Mouse (Mus musculus): ENCODE measurements around the gene Als2cl.

Gene Als2cl

GRCm38 (mm10) chr9:110880772-110881171 is 1.1 kb downstream of the Als2cl start:
- no peak for DNase-seq (ENCODE audit: low spot score)

- DNase-seq (ENCODE audit: low spot score), result no peak
Measured at GRCm38 (mm10) chr9:110881953-110882352, 2.3 kb downstream of the Als2cl start.

GRCm38 (mm10) chr9:110887388-110888303 is 8.0 kb downstream of the Als2cl start:
- no peak for DNase-seq (ENCODE audit: low spot score)

- DNase-seq (ENCODE audit: low spot score), result no peak
Measured at GRCm38 (mm10) chr9:110888935-110889334, 9.3 kb downstream of the Als2cl start.

DNA sequence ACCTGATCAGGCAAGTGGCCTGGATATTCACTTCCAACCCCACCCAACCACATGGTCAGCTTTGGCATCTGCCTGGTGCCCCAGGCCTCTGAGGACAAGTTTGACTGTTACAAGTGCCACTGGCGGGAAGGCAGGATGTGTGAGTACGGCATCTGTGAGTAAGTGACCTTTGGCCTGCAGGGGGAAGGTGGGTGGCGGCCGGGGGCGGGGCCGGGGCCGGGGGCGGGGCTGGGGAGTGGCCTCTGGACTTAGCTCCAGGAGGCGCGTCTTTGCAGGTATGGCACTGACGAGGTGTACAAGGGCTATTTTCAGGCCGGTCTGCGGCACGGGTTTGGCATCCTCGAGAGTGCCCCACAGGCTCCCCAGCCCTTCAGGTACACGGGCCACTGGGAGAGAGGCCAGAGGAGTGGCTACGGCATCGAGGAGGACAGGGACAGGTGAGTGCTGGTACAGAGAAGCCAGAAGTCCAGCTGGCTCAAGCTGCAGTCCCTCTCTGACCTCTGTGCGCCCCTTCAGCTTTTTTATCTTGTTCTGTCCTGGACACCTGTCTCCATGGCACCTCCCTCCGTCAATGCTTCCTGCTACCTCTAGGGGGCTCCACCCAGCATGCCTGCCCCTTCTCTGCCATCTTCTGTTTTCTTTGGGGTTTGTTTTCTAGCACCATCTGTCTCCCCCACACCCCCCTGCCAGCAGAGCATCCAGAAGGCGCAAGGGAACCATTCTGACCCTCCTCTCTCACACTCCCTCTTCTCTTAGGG is 10.5 kb downstream of the Als2cl start:
- no peak for DNase-seq (ENCODE audit: low spot score)

- no peak for DNase-seq (ENCODE audit: low spot score)
Measured at GRCm38 (mm10) chr9:110891077-110891828, 11.6 kb downstream of the Als2cl start.

- no peak for DNase-seq (ENCODE audit: low spot score)
Measured at GRCm38 (mm10) chr9:110892552-110892951, 12.9 kb downstream of the Als2cl start.

GRCm38 (mm10) chr9:110893429-110893828 is 13.8 kb downstream of the Als2cl start:
- DNase-seq (ENCODE audit: low spot score), result no peak

- DNase-seq (ENCODE audit: low spot score), result no peak
Measured at GRCm38 (mm10) chr9:110895507-110895906, 15.8 kb downstream of the Als2cl start.

DNA sequence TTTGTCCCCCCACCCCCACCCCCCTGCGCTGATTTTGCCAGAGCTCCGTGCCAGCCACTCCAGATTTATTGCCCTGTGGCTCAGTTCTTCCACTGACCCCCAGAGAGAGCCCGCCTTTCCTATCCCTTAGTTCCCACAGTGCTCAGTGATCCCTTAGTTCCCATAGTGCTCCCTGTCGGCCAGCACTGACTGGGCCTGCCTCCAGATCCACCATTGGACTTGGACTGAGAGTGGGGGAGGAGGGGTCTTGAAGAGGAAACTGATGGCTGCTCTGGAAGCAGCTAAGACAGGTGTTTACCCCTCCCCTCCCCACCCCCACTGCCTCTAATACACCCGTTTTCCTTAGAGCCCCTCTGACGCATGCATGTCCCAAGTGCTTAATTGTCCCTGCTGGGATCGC is 16.3 kb downstream of the Als2cl start:
- no peak for DNase-seq (ENCODE audit: low spot score)

- no peak for DNase-seq (ENCODE audit: low spot score)
Measured at GRCm38 (mm10) chr9:110896595-110896994, 16.9 kb downstream of the Als2cl start.

GRCm38 (mm10) chr9:110899451-110900008 is 19.9 kb downstream of the Als2cl start:
- DNase-seq (ENCODE audit: low spot score), result no peak

- DNase-seq (ENCODE audit: low spot score), result no peak
Measured at GRCm38 (mm10) chr9:110901204-110901603, 21.5 kb downstream of the Als2cl start.

DNA sequence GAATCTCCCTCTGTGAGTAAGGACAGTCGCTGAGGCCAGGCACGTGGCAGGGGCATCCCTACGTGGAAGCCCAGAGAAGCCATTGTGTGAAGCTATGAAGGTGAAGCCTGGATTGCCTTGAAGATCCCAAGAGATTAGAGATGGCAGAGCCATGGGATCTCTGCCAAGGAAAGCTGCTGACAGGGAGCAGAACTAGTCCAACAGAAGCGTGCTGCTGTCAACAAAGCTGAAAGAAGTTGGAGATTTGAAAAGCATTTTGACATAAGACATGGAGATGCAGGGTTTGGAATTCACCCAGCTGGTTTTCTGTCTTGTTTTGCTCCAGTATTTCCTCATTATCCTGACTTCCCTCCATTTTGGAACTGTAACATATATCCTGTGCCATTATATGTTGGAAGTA is 22.6 kb downstream of the Als2cl start:
- no peak for DNase-seq (ENCODE audit: low spot score)

GRCm38 (mm10) chr9:110907201-110907837 is 27.6 kb downstream of the Als2cl start:
- DNase-seq (ENCODE audit: low spot score), result no peak

- no peak for DNase-seq (ENCODE audit: low spot score)
Measured at GRCm38 (mm10) chr9:110907838-110908630, 28.4 kb downstream of the Als2cl start.

DNA sequence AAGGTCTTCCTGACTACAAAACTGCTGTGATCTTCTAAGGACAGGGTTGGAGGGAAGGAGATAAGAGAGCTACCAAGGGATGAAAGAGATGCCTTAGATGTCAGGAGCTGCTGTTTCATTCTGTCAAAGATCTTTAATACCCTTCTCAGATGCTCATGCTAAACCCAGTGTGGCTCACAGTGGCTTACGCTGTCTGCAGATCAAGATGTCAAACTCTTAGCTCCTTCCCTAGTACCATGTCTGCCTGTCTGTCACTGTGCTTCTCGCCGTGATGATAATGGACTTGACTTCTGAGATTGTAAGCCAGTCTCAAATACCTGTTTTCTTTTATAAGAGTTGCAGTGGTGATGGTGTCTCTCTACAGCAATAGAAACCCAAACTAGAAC is 29.0 kb downstream of the Als2cl start:
- DNase-seq (ENCODE audit: low spot score), result no peak

- DNase-seq (ENCODE audit: low spot score), result no peak
Measured at GRCm38 (mm10) chr9:110909371-110909967, 29.8 kb downstream of the Als2cl start.

- no peak for DNase-seq (ENCODE audit: low spot score)
Measured at GRCm38 (mm10) chr9:110914631-110915236, 35.1 kb downstream of the Als2cl start.

- DNase-seq (ENCODE audit: low spot score), result no peak
Measured at GRCm38 (mm10) chr9:110915466-110915865, 35.8 kb downstream of the Als2cl start.

Measured in ovary, postnatal 36 days (tissue).